Mouse (Mus musculus): ENCODE measurements around the gene Trim11. TPM values are rescaled to one million over a fixed set of nuclear protein-coding genes. Genes with fewer than 3 reads are reported as not detected.
"Not testable (repeated sequence)": the region's sequence is repeated elsewhere in the genome, so short reads cannot be mapped to it uniquely, and the experiment has no call there.

Gene Trim11
- total RNA-seq (2021): 10 to 100 TPM; 21.0 to 24.9 TPM

DNA sequence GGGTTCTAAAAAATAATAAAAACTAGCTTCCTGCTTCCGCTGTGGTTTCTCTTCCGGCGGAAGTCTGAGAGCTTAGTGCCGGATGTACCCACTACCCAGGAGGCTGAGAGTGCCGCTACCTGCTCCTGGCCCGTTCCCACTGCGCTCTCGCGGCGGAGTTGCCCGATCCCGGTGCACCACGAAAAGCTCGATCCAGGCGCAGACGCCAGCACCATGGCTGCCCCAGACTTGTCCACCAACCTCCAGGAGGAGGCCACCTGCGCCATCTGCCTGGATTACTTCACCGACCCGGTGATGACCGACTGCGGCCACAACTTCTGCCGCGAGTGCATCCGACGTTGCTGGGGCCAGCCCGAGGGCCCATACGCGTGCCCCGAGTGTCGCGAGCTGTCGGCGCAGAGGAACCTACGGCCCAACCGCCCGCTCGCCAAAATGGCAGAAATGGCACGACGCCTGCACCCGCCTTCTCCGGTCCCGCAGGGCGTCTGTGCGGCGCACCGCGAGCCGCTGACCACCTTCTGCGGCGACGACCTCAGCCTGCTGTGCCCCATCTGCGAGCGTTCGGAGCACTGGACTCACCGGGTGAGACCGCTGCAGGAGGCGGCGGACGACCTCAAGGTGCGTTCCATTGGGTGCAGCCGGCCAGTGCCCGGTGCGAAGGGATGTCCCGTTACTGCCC is at the start of gene Trim11:
Gene Trim11, plus strand, starts transcription at position 67 of the 679 bp plus-strand sequence.
- peak; percentile 68 to 70 for DNase-seq (ENCODE audit: low spot score in 2 of 2)
- intact Hi-C loops (cut with DNase I): loop anchor here (2.0 kb wide), 1 partner anchor 17 kb away; no protein-coding TSS in a partner anchor

- intact Hi-C loops (cut with DNase I): no loop called here
- DNase-seq (ENCODE audit: low spot score in 2 of 2): no peak
These were observed 48.8 kb upstream of the Trim11 start for GRCm38 (mm10) chr11:58929055-58929454.

DNA sequence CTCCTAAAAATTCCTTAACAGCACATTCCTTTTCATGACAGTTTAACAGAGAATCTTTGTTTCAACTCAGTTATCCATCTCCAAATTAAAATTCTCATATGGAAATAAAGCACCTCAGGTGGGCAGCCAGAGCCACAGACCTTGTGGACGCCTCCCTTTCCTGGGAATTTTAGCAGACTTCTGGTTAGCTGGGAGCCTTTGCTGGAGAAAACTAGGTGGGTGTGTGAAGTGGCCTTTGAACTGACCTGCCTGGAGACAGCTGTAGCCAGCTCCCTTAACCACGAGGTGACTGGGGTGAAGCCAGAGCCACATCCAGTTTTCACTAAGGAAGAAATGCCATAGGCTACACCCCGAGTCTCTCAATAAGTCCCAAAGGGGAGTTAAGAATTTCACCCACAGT is 48.3 kb upstream of the Trim11 start:
- intact Hi-C loops (cut with DNase I): no loop called here
- DNase-seq (ENCODE audit: low spot score in 2 of 2): no peak

DNA sequence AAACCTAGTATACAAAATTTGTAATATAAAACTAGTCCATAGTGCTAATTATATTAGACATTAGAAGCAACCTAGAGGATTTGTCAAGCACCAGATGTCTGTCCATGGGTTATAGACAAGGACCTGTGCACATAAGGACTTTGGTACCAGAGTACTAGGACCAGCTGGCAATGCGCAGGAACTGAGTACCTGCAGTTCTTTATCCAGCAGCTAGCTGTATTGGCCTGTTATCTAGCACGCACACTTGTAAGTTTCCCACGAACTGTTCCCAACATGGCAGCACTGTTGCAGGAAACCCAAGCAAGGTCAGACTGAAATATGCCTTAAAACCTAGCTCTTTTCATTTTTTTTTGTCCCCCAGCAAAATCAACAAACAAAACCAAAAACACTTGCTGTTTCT is 47.6 kb upstream of the Trim11 start:
- intact Hi-C loops (cut with DNase I): no loop called here
- DNase-seq (ENCODE audit: low spot score in 2 of 2): no peak

- DNase-seq (ENCODE audit: low spot score in 2 of 2): no peak
- intact Hi-C loops (cut with DNase I): no loop called here
These were observed 46.3 kb upstream of the Trim11 start for GRCm38 (mm10) chr11:58931576-58931975.

- intact Hi-C loops (cut with DNase I): no loop called here
- DNase-seq (ENCODE audit: low spot score in 2 of 2): no peak
These were observed 40.0 kb upstream of the Trim11 start for GRCm38 (mm10) chr11:58937909-58938308.

- intact Hi-C loops (cut with DNase I): no loop called here
- DNase-seq (ENCODE audit: low spot score in 2 of 2): peak; percentile 91 to 93
These were observed 39.4 kb upstream of the Trim11 start, which contains the start of gene Rnf187 for GRCm38 (mm10) chr11:58938322-58939087. Gene Rnf187, minus strand, starts transcription at chr11:58938916.

DNA sequence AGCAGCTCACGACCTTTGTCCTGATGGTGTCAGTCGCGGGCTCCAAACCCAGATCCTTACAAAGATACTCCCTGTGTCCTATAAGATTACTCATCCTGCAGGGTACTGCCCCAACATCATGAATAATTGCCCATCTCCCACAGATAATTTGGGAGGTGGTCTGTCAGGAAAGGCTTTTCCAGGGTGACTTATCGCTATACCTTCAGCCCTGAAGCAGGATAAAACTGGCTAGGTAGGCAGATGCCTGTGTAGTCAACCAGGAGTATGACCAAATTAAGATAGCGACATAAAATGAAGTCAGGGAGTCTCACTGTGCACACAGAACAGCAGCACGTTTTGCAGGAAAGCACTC is 38.8 kb upstream of the Trim11 start:
- intact Hi-C loops (cut with DNase I): no loop called here
- no peak for DNase-seq (ENCODE audit: low spot score in 2 of 2)

- intact Hi-C loops (cut with DNase I): no loop called here
- no peak for DNase-seq (ENCODE audit: low spot score in 2 of 2)
These were observed 33.8 kb upstream of the Trim11 start for GRCm38 (mm10) chr11:58944136-58944535.

DNA sequence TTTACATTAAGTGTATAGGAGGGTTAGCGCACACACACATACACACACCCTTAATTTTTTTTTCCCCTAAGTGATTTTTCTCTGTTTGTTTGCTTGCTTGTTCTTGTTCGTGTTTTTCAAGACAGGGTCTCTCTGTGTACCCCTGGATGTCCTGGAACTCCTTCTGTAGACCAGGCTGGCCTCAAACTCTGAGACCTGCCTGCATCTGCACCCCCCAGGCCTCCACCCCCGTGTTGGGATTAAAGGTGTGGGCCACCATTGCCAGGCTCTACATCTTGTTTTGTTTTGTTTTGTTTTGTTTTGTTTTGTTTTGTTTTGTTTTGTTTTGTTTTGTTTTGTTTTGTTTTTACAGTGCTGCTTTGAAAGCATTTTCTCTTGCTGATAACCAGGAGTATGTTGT is 30.6 kb upstream of the Trim11 start:
- intact Hi-C loops (cut with DNase I): no loop called here
- DNase-seq (ENCODE audit: low spot score in 2 of 2): no peak

DNA sequence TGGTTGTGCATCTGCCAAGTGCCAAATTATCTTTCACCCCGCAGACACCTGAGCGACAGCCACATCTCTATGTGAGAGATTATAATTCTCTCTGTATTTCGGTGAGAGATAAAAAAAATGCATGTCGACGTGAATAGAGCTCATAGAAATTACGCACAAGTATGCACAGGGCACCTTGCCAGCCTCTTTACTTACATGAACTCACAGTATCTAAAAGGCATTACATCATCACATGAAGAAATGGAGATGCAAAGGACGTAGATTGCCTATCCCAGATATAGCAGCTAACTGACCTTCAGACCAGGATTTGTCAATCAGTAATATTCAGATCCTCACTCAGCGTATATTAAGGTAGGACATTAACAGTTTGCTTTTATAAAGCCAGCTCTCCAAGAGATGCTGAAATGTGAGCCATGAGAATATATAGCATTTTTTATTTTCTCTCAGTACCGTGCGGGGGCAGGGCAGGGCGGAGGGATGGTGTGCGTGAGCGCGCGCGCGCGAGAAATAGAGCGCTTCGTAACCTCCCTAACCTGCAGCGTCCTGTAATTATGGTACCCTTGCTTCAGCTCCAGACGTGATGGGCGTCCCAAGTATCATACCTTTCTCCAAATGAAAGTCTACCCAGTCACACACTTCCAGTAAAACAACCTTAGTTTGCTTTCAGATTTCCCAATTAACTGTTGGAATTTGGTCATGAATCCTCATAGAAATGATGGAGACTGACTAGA is 29.9 kb upstream of the Trim11 start:
- peak; percentile 64 to 65 for DNase-seq (ENCODE audit: low spot score in 2 of 2)
- intact Hi-C loops (cut with DNase I): no loop called here

DNA sequence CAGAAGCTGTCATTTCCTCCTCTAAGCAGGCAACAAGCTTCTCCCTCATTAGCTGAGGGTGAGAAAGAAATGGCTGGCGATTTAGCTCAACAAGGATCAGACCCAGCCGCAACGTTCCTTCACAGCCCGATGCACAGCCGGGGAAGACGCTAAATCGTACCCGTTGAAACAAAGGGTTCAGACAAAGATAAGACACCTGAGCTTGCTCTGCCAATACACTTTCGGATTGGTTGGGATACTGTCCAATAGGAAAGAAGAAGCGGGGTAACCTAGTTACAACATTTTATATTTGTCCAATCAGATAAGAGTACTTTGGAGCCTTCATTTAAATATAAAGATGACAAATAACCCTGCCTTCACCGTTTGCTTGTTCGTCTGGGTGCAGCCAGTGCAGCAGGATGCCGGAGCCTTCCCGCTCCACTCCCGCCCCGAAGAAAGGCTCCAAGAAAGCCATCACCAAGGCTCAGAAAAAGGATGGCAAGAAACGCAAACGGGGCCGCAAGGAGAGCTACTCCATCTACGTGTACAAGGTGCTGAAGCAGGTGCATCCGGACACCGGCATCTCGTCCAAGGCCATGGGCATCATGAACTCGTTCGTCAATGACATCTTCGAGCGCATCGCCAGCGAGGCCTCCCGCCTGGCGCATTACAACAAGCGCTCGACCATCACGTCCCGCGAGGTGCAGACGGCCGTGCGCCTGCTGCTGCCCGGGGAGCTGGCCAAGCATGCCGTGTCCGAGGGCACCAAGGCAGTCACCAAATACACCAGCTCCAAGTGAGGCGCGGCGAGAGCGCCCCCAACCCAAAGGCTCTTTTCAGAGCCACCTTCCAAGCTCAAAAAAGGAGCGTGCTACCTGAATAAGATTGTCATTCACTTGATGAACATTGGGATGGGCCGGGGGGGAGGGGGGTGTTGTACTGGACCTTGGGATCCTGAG is 29.1 kb upstream of the Trim11 start, which contains the start of gene Hist3h2ba:
Gene Hist3h2ba, plus strand, starts transcription at position 379 of the 938 bp plus-strand sequence.
- intact Hi-C loops (cut with DNase I): no loop called here
- DNase-seq (ENCODE audit: low spot score in 2 of 2): peak; percentile 81

GRCm38 (mm10) chr11:58949480-58950431 is 28.1 kb upstream of the Trim11 start:
- intact Hi-C loops (cut with DNase I): no loop called here
- DNase-seq (ENCODE audit: low spot score in 2 of 2): peak; percentile 52 to 67

DNA sequence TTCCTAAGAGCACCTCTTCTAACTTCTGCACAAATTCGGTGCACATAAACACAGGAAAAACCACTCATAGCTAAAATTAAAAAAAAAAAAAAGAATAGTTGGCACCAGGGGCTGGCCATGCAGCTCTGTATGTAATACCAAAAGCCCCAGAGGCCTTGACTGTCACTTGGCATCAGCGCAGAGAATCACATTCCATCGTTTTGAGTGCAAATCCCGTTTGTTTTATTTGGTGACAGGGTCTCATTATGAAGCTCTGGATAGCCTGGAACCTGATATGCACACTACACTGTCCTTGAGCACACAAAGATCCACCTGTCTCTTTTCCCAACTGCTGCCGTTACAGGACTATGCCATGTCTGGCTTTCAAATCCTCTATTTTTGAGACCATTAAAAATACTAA is 26.7 kb upstream of the Trim11 start:
- no peak for DNase-seq (ENCODE audit: low spot score in 2 of 2)
- intact Hi-C loops (cut with DNase I): no loop called here

- intact Hi-C loops (cut with DNase I): no loop called here
These were observed 24.3 kb upstream of the Trim11 start for GRCm38 (mm10) chr11:58953351-58954169.

GRCm38 (mm10) chr11:58954170-58954419 is 23.8 kb upstream of the Trim11 start:
- DNase-seq (ENCODE audit: low spot score in 2 of 2); intact Hi-C loops (cut with DNase I): not testable (repeated sequence)

More at GRCm38 (mm10) chr11:58953351-58954169, 24.3 kb upstream of the Trim11 start:
- DNase-seq (ENCODE audit: low spot score in 2 of 2): no peak

DNA sequence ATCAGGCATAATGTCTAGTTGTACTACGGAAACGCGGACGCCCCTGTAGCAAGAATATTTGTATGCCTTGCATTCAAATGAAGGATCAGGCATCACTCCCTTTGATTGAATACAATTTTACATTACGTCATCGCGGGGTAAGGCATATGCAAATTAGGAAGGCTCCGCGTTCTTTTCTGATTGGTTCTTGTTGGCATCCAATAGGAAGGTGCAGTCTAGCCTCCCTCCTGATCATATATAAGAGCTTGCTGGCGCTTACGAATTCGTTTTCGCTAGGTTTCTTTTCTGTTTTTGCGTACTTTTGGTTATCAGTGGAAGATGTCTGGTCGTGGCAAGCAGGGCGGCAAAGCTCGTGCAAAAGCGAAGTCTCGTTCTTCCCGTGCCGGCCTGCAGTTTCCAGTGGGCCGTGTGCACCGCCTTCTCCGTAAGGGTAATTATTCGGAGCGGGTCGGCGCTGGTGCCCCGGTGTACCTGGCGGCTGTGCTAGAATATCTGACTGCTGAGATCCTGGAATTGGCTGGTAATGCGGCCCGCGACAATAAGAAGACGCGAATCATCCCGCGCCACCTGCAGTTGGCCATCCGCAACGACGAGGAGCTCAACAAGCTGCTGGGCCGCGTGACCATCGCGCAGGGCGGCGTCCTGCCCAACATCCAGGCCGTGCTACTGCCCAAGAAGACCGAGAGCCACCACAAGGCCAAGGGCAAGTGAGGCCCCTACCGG is 23.3 kb upstream of the Trim11 start, which contains the start of the genes Hist3h2a and Trim17:
Gene Hist3h2a, plus strand, starts transcription at position 266 of the 723 bp plus-strand sequence.
Gene Trim17, plus strand, starts transcription at position 266 of the 723 bp plus-strand sequence.
- DNase-seq (ENCODE audit: low spot score in 2 of 2): peak; percentile 86 to 88
- intact Hi-C loops (cut with DNase I): no loop called here
